Mouse (Mus musculus): ENCODE results near the gene Ahcy. TPM values are rescaled to one million over a fixed set of nuclear protein-coding genes. Genes with fewer than 3 reads are reported as not detected.

Gene Ahcy
- polyA plus RNA-seq, 1 experiment from 2014 or later, result 50.9 TPM

DNA sequence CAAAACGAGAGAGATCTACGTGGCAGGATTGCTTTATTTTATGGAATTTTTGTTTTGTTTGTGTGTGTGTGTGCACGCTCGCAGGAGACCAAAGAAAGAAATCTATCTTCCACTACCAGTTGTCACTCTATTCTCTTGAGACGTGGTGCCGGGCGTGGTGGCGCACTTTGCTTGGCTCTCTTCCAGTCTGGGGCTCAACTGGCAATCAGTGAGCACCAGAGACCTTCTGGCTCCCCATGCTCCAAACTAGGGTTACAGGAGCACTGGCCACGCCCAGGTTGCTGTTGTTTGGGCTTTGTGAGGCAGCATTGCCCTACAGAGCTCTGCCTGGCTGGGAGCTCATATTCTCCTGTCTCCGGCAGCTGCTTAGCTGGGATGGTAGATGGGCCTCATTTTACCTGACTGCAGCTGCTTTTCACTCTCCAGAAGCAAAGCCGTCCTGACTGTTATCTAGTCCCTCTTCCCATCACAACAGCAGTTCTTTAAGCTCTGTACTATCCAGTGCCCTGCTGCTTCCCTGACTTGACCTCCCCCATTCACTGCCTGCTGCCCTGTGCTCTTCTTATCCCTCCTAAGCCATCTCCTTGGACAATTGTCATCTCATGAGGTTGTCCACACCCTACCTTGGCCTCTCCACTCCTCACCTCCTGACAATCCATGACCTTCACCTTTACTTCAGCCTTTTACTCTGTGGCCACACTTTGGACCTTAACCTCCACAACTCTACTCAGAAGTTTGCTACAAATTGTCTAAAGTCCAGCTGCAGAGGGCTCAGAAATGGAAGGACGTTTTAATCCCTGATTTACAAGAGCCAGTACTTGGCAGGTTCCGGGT is 16.8 kb upstream of the Ahcy start:
- no peak overlapping the region for H3K27ac ChIP-seq (ENCODE audit: poor library complexity, severe bottlenecking)
- no peak overlapping the region for H3K4me2 ChIP-seq
- no peaks in the 10 kb centered on the region for H3K27me3 ChIP-seq (replicated peaks)
- WGBS, result 61% methylated on average over 13 of the region's 13 CpGs
- no peaks in the 10 kb centered on the region for H3K9me3 ChIP-seq (replicated peaks)
- 0 out of 2 replicates have a peak, but pooled peaks have one; percentile 25 for ATAC-seq (ENCODE audit: insufficient number of reproducible peaks, low FRiP score)
- H3K4me1 ChIP-seq (replicated peaks), result peaks cover 13% of the 10 kb centered on the region
- no peaks in the 10 kb centered on the region for H3K36me3 ChIP-seq
- H3K9ac ChIP-seq, result no peak overlapping the region
- no peak overlapping the region for H3K4me3 ChIP-seq

DNA sequence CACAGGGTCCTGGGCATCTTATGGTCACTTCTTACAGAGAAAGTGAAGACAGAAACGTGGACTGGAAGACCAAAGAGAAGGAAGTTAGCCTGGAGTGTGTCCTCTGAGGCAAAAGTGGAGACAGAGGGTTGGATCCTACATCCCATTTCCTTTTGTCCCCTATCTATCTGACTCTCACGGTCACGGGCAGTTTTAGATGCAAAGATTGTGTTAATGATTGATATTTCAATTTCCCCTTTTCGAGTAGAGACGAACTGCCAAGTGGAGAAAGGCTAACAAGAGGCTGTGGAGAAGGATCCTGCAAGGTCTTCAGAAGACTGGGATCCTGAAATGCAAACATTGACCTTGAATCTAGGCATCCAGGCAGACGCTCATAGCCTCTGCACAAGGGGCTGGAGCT is 14.0 kb upstream of the Ahcy start:
- H3K4me3 ChIP-seq, result no peak overlapping the region
- no peaks in the 10 kb centered on the region for H3K9me3 ChIP-seq (replicated peaks)
- H3K36me3 ChIP-seq, result no peaks in the 10 kb centered on the region
- no peaks in the 10 kb centered on the region for H3K27me3 ChIP-seq (replicated peaks)
- no peak overlapping the region for H3K9ac ChIP-seq
- no peak for ATAC-seq (ENCODE audit: insufficient number of reproducible peaks, low FRiP score)
- no peak overlapping the region for H3K4me2 ChIP-seq
- 73% methylated on average over 6 of the region's 6 CpGs for WGBS
- no peak overlapping the region for H3K27ac ChIP-seq (ENCODE audit: poor library complexity, severe bottlenecking)
- peaks cover 11% of the 10 kb centered on the region for H3K4me1 ChIP-seq (replicated peaks)

DNA sequence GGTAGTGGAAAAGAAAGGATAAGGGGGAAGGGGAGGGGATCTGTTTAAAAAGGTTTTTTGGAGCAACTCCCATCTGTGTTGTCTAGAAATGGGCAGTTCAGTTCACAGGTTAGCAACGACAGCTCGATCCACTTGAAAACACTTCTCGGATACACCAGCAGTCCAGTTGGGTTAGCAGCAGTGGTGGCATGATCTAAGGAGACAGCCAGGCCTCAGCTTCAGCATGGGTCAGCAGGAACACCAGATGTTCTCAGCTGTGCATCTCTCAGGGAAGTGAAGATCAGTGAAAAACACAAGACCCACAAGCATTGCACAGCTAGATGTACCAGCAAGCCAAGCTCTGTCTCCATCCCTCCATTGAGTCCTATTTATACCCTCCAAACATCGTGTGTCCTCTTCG is 12.0 kb upstream of the Ahcy start:
- Histone ChIP-seq H3K4me2 (no peak overlapping the region), H3K27me3 (replicated peaks) (0 out of 2 replicates have a peak, but pooled peaks cover 3% of the 10 kb centered on the region), H3K4me3 (no peak overlapping the region), H3K36me3 (no peaks in the 10 kb centered on the region), H3K9ac (no peak overlapping the region), H3K27ac (ENCODE audit: poor library complexity, severe bottlenecking) (no peak overlapping the region), H3K4me1 (replicated peaks) (peaks cover 5% of the 10 kb centered on the region; the same call in 1 of the 2 replicates), H3K9me3 (replicated peaks) (no peaks in the 10 kb centered on the region)
- 75% methylated on average over 5 of the region's 5 CpGs for WGBS
- ATAC-seq (ENCODE audit: insufficient number of reproducible peaks, low FRiP score), result no peak

DNA sequence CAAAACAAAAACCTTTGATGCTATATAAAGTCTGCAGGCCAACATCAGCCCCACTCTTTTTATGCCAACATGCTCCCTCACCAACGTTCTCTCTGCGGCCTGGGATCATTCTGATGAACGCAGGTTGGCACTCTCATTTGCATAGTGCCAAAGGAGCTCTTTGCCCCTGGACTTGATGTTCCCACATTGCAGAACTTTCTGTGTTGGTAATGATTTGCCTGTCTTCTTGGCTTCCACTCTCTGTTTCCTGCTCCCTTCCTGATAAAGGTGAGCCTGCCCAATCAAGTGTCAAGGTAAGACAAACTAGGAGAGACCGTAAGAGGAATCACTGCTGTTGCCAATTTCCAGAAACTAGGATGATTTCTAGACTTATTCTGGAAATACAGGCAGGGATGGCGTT is 10.2 kb upstream of the Ahcy start:
- no peak for ATAC-seq (ENCODE audit: insufficient number of reproducible peaks, low FRiP score)
- H3K27me3 ChIP-seq (replicated peaks), result 0 out of 2 replicates have a peak, but pooled peaks cover 3% of the 10 kb centered on the region
- 82% methylated on average over 5 of the region's 5 CpGs for WGBS
- no peak overlapping the region for H3K4me3 ChIP-seq
- H3K4me2 ChIP-seq, result no peak overlapping the region
- H3K4me1 ChIP-seq (replicated peaks), result no peaks in the 10 kb centered on the region
- no peak overlapping the region for H3K9ac ChIP-seq
- no peaks in the 10 kb centered on the region for H3K9me3 ChIP-seq (replicated peaks)
- H3K27ac ChIP-seq (ENCODE audit: poor library complexity, severe bottlenecking), result no peak overlapping the region
- no peaks in the 10 kb centered on the region for H3K36me3 ChIP-seq

DNA sequence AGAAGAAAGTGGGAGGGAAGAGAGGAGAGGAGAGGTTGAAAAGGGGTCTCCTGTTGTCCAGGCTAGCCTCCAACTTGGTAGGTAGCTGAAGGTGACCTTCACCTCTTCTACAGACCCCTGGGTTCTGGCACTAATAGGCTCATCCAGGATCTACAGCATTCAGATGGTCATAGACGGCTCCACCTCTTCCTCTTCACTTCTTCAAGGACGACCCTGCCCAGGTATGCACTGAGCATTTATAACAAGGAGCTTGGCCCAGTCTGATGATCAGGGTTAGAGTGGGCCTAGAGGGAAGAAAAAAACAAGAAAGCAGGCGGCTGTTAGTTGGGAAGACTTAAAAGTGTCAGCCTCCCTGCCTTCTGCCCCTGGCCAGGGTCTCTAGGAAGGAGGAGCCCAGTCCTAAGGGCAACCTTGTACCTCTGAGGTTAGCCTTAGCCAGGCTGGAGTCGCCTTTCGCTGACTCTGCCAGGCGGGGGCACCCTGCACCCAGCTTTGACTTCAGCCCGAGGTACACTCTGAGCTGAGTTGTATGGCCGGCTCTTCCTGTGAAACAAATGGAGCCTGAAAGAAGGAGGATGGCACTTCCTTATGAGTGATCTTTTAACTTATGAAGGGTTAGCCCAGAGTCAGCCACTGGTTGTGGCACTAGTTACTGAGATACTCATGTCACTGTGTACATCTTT is 8.0 kb upstream of the Ahcy start:
- Histone ChIP-seq H3K9ac (no peak overlapping the region), H3K27me3 (replicated peaks) (0 out of 2 replicates have a peak, but pooled peaks cover 3% of the 10 kb centered on the region), H3K4me3 (no peak overlapping the region), H3K4me1 (replicated peaks) (no peaks in the 10 kb centered on the region), H3K9me3 (replicated peaks) (no peaks in the 10 kb centered on the region), H3K27ac (ENCODE audit: poor library complexity, severe bottlenecking) (no peak overlapping the region), H3K4me2 (no peak overlapping the region), H3K36me3 (no peaks in the 10 kb centered on the region)
- WGBS, result 14% methylated on average over 8 of the region's 8 CpGs
- ATAC-seq (ENCODE audit: insufficient number of reproducible peaks, low FRiP score), result peak; percentile 74; the same call in 1 of the 2 replicates

DNA sequence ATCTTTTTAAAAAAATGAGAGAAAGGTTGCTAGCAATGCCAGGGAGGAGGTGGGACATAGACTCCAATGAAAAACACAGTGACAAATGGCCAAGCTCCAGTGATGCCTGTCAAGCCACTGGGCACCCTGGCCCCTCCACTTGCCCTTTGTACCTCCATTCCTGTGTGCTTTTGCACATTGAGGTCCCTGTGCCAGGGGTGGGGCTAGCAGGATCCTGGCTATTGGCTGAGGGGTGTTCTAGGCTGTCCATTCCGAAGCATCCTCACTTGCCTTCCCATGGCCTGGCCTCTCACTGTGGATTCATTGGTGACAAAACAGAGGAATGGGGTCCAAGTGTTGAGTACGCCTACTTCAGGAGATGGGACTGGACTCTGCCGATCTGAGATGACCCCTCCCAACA is 6.8 kb upstream of the Ahcy start:
- no peak overlapping the region for H3K27ac ChIP-seq (ENCODE audit: poor library complexity, severe bottlenecking)
- H3K36me3 ChIP-seq, result no peaks in the 10 kb centered on the region
- H3K4me1 ChIP-seq (replicated peaks), result no peaks in the 10 kb centered on the region
- no peak overlapping the region for H3K4me2 ChIP-seq
- 0 out of 2 replicates have a peak, but pooled peaks cover 3% of the 10 kb centered on the region for H3K27me3 ChIP-seq (replicated peaks)
- no peaks in the 10 kb centered on the region for H3K9me3 ChIP-seq (replicated peaks)
- H3K9ac ChIP-seq, result no peak overlapping the region
- no peak overlapping the region for H3K4me3 ChIP-seq
- WGBS, result 80% methylated on average over 3 of the region's 3 CpGs
- ATAC-seq (ENCODE audit: insufficient number of reproducible peaks, low FRiP score), result no peak

DNA sequence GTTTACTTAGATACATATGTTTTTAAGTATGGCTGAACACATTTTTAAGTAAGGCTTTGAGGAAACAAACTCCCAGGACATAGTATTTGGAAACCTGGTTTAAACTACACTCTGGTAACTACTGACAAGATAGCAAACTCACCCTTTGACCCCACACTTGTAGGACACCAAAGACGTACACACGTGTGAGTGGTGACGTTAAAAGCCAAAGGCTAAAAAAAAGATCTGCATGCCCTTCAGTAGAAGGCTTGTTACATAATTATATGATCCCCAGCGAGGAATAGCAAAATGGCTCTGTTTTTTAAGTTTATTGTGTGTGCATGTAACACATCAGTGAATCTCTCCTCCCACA is 5.9 kb upstream of the Ahcy start:
- no peak for ATAC-seq (ENCODE audit: insufficient number of reproducible peaks, low FRiP score)
- Histone ChIP-seq H3K4me3 (no peak overlapping the region), H3K4me2 (no peak overlapping the region), H3K36me3 (no peaks in the 10 kb centered on the region), H3K4me1 (replicated peaks) (peaks cover 4% of the 10 kb centered on the region), H3K9me3 (replicated peaks) (no peaks in the 10 kb centered on the region), H3K27me3 (replicated peaks) (0 out of 2 replicates have a peak, but pooled peaks cover 3% of the 10 kb centered on the region), H3K27ac (ENCODE audit: poor library complexity, severe bottlenecking) (no peak overlapping the region), H3K9ac (no peak overlapping the region)
- whole genome bisulfite sequencing, result 58% methylated on average over 4 of the region's 4 CpGs

DNA sequence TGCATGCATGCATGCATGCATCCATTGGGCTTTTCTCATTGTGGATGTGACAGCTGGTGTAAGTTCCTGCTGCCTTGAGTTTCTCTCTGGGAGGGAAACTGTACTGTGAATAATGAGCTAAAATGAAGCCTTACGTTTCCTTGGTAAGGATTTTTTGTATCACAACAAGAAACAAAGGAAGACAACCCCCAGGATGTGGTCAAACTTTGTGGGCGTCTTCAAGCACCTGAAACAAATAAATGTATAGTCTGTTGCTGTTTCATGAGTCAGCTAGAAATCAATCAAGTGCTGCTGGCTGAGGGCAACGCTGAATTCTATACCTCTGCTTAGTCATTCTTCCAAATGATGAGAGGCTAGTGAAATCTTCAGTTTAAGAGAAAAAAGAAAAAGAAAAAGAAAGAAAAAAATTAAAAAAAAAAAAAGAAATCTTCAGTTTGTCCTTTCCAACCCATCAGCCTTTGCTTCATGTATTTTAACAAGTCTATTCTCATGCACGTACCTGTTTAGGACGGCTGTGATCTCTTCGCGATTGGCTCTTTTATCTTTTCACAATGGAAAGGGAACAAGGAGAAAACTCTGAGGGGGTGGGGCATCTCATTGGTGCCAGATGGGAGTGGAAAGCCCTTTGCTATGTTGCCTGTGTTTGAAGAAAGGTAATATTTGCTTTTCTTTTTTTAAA is 5.3 kb upstream of the Ahcy start:
- peaks cover 9% of the 10 kb centered on the region for H3K4me1 ChIP-seq (replicated peaks)
- WGBS, result 44% methylated on average over 7 of the region's 7 CpGs
- ATAC-seq (ENCODE audit: insufficient number of reproducible peaks, low FRiP score), result no peak
- H3K27ac ChIP-seq (ENCODE audit: poor library complexity, severe bottlenecking), result no peak overlapping the region
- no peaks in the 10 kb centered on the region for H3K36me3 ChIP-seq
- H3K4me2 ChIP-seq, result no peak overlapping the region
- H3K4me3 ChIP-seq, result no peak overlapping the region
- no peak overlapping the region for H3K9ac ChIP-seq
- no peaks in the 10 kb centered on the region for H3K9me3 ChIP-seq (replicated peaks)
- H3K27me3 ChIP-seq (replicated peaks), result 0 out of 2 replicates have a peak, but pooled peaks cover 3% of the 10 kb centered on the region

DNA sequence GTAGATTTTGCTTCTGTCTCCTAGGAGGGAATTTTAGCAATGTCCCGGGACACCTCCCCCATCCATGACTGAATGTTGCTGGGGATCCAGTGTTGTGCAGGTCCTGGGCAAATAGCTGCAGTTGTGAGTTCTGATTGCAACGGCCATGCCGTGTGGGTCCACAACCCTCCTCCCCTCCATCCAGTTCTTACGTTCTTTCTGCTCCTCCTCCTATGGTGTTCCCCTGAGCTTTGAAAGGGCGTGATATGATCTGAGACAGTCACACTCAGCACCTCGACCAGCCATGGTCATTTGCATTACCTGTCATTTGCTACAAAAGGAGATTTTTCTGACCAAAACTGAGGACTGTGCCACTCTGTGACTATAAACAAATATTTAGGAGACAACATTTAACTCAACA is 1.4 kb upstream of the Ahcy start:
- H3K4me3 ChIP-seq, result no peak overlapping the region
- no peaks in the 10 kb centered on the region for H3K27me3 ChIP-seq (replicated peaks)
- no peaks in the 10 kb centered on the region for H3K9me3 ChIP-seq (replicated peaks)
- ATAC-seq (ENCODE audit: insufficient number of reproducible peaks, low FRiP score), result no peak
- WGBS, result 70% methylated on average over 6 of the region's 6 CpGs
- no peak overlapping the region for H3K4me2 ChIP-seq
- no peak overlapping the region for H3K9ac ChIP-seq
- peaks cover 15% of the 10 kb centered on the region for H3K4me1 ChIP-seq (replicated peaks)
- H3K27ac ChIP-seq (ENCODE audit: poor library complexity, severe bottlenecking), result no peak overlapping the region
- no peaks in the 10 kb centered on the region for H3K36me3 ChIP-seq

DNA sequence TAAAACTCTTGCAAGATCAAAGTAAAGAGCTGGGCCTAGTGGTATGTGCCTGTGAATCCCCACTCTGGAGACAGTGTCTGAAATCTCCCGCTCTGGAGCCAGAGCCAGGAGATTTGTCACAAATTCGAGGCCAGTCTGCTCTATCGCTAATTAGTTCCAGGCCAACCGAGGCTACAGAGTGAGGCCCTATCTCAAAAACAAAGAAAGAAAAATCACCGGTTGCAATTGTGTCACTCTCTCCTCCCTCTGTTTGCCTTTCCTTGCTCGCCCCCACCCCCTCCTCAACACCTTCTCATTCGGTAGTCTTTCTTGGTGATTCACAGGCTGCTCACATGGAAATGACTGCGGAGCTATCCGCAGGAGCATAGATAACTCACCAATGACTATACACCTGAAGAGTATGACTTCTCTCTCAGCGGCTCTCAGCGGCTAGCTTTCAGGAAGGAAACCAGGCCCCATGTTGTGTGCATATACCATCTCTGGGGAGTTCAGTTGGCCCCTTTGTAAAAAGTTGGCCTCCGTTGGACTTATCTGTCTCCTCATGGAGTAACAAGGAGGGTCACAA is 551 bp upstream of the Ahcy start:
- peak; percentile 1; the same call in 1 of the 2 replicates for ATAC-seq (ENCODE audit: insufficient number of reproducible peaks, low FRiP score)

DNA sequence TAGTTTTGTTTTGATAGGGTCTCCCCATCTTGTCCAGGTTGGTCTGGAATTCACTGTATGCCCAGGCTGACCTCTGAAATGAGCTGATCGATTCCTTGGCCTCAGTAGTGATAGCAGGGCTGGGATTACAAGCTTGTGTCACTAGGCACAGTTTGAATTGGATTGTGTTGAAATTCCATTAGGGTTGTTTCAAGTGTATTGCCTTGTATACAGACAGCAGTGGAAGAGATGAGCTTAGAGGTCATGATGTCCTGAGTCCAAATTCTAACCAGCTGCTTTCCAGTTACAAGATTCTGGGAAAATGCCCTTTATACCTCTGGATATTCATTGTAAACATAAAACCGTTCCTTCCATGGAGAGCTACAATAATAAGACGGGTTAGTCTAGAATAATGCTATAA is 950 bp downstream of the Ahcy start:
- H3K4me2 ChIP-seq, result peak overlapping the region; percentile 83
- no peaks in the 10 kb centered on the region for H3K9me3 ChIP-seq (replicated peaks)
- H3K36me3 ChIP-seq, result peaks cover 3% of the 10 kb centered on the region
- 30% methylated on average over 3 of the region's 3 CpGs for WGBS
- H3K27ac ChIP-seq (ENCODE audit: poor library complexity, severe bottlenecking), result no peak overlapping the region
- H3K4me3 ChIP-seq, result peak overlapping the region; percentile 74
- ATAC-seq (ENCODE audit: insufficient number of reproducible peaks, low FRiP score), result no peak
- H3K4me1 ChIP-seq (replicated peaks), result peaks cover 15% of the 10 kb centered on the region
- H3K9ac ChIP-seq, result peak overlapping the region; percentile 88
- no peaks in the 10 kb centered on the region for H3K27me3 ChIP-seq (replicated peaks)

More for the DNA sequence above, 551 bp upstream of the Ahcy start:
- Histone ChIP-seq H3K9ac (peak overlapping the region; percentile 88), H3K27me3 (replicated peaks) (no peaks in the 10 kb centered on the region), H3K9me3 (replicated peaks) (no peaks in the 10 kb centered on the region), H3K4me3 (peak overlapping the region; percentile 74), H3K36me3 (no peaks in the 10 kb centered on the region), H3K4me2 (peak overlapping the region; percentile 83), H3K4me1 (replicated peaks) (peaks cover 15% of the 10 kb centered on the region), H3K27ac (ENCODE audit: poor library complexity, severe bottlenecking) (peak overlapping the region; percentile 27)
- WGBS, result 11% methylated on average over 12 of the region's 12 CpGs

Data from heart, embryonic 12.5 days (tissue).